Mouse (Mus musculus): Measurements from ENCODE around the gene Dcbld1. TPM values are rescaled to one million over a fixed set of nuclear protein-coding genes. Genes with fewer than 3 reads are reported as not detected.

Gene Dcbld1
- polyA plus RNA-seq, 1 experiment from 2014 or later = 17.0 TPM

- Histone ChIP-seq H3K4me3 (no peak within 1 kb of the TSS), H3K9me3 (no peaks in the 10 kb centered on the region), H3K4me1 (no peaks in the 10 kb centered on the region), H3K27ac (no peak within 1 kb of the TSS), H3K27me3 (ENCODE audit: insufficient read depth, poor library complexity, severe bottlenecking) (no peaks in the 10 kb centered on the region), H3K36me3 (peaks cover 12% of the 10 kb centered on the region)
- WGBS = 91% methylated on average over 2 of the region's 2 CpGs
- DNase-seq (ENCODE audit: low spot score) = no peak
Measured at GRCm38 (mm10) chr10:52358467-52358866, 125.0 kb downstream of the Dcbld1 start, which contains the start of gene Gm26741. Gm26741 (plus strand) TSS chr10:52358767.

- WGBS = 95% methylated on average over 4 of the region's 4 CpGs
- no peaks in the 10 kb centered on the region for H3K9me3 ChIP-seq
- no peak overlapping the region for H3K27ac ChIP-seq
- no peaks in the 10 kb centered on the region for H3K4me1 ChIP-seq
- peaks cover 6% of the 10 kb centered on the region; the same call in 1 of the 2 replicates for H3K36me3 ChIP-seq
- H3K4me3 ChIP-seq = no peak overlapping the region
- no peaks in the 10 kb centered on the region for H3K27me3 ChIP-seq (ENCODE audit: insufficient read depth, poor library complexity, severe bottlenecking)
- no peak for DNase-seq (ENCODE audit: low spot score)
Measured at GRCm38 (mm10) chr10:52360241-52360735, 126.9 kb downstream of the Dcbld1 start.

- no peak for DNase-seq (ENCODE audit: low spot score)
- Histone ChIP-seq H3K36me3 (peaks cover 6% of the 10 kb centered on the region; the same call in 1 of the 2 replicates), H3K9me3 (no peaks in the 10 kb centered on the region), H3K27ac (no peak overlapping the region), H3K4me3 (no peak overlapping the region), H3K27me3 (ENCODE audit: insufficient read depth, poor library complexity, severe bottlenecking) (no peaks in the 10 kb centered on the region), H3K4me1 (no peaks in the 10 kb centered on the region)
- WGBS = 89% methylated on average over 9 of the region's 9 CpGs
Measured at GRCm38 (mm10) chr10:52360862-52361609, 127.6 kb downstream of the Dcbld1 start.

DNA sequence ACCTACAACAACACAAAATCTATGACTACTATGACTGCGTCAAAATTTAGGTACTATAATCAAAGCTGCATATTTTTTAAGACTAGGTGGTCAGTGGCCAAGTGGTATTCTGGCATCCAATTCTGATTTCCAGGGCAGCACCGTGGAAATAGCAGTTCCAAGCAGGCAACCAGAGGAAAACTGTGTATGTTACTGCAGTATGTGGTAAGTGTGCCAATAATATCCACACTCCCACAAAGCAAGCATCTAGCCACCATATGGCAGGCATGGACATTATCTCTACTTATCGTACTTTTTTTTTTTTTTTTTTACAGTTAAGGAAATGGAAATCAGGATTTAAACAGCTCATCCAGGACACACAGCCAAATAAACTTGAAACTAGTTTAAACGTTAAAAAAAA lies 135.0 kb downstream of the Dcbld1 start:
- H3K27ac ChIP-seq = no peak overlapping the region
- H3K4me1 ChIP-seq = no peaks in the 10 kb centered on the region
- no peak overlapping the region for H3K4me3 ChIP-seq
- H3K27me3 ChIP-seq (ENCODE audit: insufficient read depth, poor library complexity, severe bottlenecking) = no peaks in the 10 kb centered on the region
- DNase-seq (ENCODE audit: low spot score) = no peak
- no peaks in the 10 kb centered on the region for H3K9me3 ChIP-seq
- H3K36me3 ChIP-seq = no peaks in the 10 kb centered on the region
- 85% methylated on average over 4 of the region's 4 CpGs for WGBS

Other genes with a start within 250 kb of the Dcbld1 start
- 0.96 and 2.9 TPM in 2 replicates for gene Vgll2, start 211.1 kb upstream of the Dcbld1 start, polyA plus RNA-seq (2016; fragmentation: Nextera tagmentation; extraction: Ambion mirVana)
- gene Ros1, start 38.4 kb upstream of the Dcbld1 start, polyA plus RNA-seq (2016; fragmentation: Nextera tagmentation; extraction: Ambion mirVana) = not detected in 2 replicates
- not detected in 2 replicates for gene Gm26741, start 125.1 kb downstream of the Dcbld1 start, polyA plus RNA-seq (2016; fragmentation: Nextera tagmentation; extraction: Ambion mirVana)
- 17.4 and 18.4 TPM in 2 replicates for gene Gopc, start 148.5 kb downstream of the Dcbld1 start, polyA plus RNA-seq (2016; fragmentation: Nextera tagmentation; extraction: Ambion mirVana)
- gene Nepn, start 155.4 kb downstream of the Dcbld1 start, polyA plus RNA-seq (2016; fragmentation: Nextera tagmentation; extraction: Ambion mirVana) = 7.6 TPM in 1 of 2 replicates, not detected in the other
- 9.4 and 14.1 TPM in 2 replicates for gene Nus1, start 183.9 kb downstream of the Dcbld1 start, polyA plus RNA-seq (2016; fragmentation: Nextera tagmentation; extraction: Ambion mirVana)

Data from heart, embryonic 10.5 days (tissue).